Mouse (Mus musculus): ENCODE results near the gene 9330161L09Rik. TPM values are rescaled to one million over a fixed set of nuclear protein-coding genes. Genes with fewer than 3 reads are reported as not detected.

Gene 9330161L09Rik
- polyA plus RNA-seq, 1 experiment, result 1.2 TPM

GRCm38 (mm10) chr12:103370861-103371260, 36.8 kb downstream of the 9330161L09Rik start:
- WGBS, result 67% methylated on average over 4 of the region's 4 CpGs
- TF ChIP-seq CTCF (IDR thresholded peaks at IDR 0.05; ENCODE audit: insufficient read depth, low read length), result no peak
- TF ChIP-seq POLR2A (IDR thresholded peaks at IDR 0.05; ENCODE audit: borderline replicate concordance, extremely low read depth, low read depth, low read length), result no peak
- H3K4me1 ChIP-seq (ENCODE audit: control insufficient read depth, insufficient read depth, low read length), result no peaks in the 10 kb centered on the region
- DNase-seq, result no peak
- no peak overlapping the region for H3K4me3 ChIP-seq (replicated peaks; ENCODE audit: extremely low read depth, low read depth, low read length)

DNA sequence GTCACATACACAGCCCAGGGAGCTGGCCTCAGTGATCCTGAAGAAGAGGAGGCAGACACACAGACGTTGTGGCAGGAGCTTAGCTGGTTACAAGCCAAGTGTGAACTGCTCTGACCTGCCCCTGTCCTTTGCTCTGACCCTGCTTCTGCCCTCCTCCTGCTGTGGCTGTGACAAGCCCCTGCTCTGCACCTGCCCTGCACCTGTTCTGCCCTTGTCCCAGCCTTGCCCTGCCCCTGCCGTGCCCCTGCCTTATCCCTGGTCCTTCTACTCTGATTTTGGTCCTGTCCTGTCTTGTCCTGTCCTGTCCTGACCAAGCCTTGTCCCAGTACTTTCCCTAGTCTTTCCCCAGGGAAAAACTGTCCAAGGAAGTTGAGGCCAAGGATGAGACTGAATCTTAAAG, 38.8 kb downstream of the 9330161L09Rik start:
- Histone ChIP-seq H3K4me3 (replicated peaks; ENCODE audit: extremely low read depth, low read depth, low read length) (no peak overlapping the region), H3K4me1 (ENCODE audit: control insufficient read depth, insufficient read depth, low read length) (no peaks in the 10 kb centered on the region)
- DNase-seq, result no peak
- TF ChIP-seq POLR2A (IDR thresholded peaks at IDR 0.05; ENCODE audit: borderline replicate concordance, extremely low read depth, low read depth, low read length) (no peak), CTCF (IDR thresholded peaks at IDR 0.05; ENCODE audit: insufficient read depth, low read length) (no peak)
- 58% methylated on average over 2 of the region's 2 CpGs for WGBS

DNA sequence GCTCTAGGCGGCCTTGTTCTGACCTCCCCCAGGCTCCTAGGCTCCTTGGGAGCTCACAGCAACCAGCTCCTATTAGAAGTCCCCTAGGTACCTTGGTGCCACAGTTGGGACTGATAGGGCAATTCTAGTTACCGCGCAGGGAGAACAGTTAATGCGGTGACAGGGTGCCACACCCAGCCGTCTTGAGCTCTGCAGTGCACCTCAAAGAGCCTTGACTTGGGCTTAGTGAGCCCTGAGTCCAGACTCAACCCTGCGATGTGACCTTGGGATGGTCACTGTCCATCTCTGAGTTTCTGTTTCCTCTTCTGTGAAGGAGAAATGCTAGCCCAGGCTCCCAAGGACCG, 39.3 kb downstream of the 9330161L09Rik start:
- H3K4me1 ChIP-seq (ENCODE audit: control insufficient read depth, insufficient read depth, low read length), result no peaks in the 10 kb centered on the region
- WGBS, result 80% methylated on average over 7 of the region's 7 CpGs
- TF ChIP-seq POLR2A (IDR thresholded peaks at IDR 0.05; ENCODE audit: borderline replicate concordance, extremely low read depth, low read depth, low read length) (no peak), CTCF (IDR thresholded peaks at IDR 0.05; ENCODE audit: insufficient read depth, low read length) (no peak)
- H3K4me3 ChIP-seq (replicated peaks; ENCODE audit: extremely low read depth, low read depth, low read length), result no peak overlapping the region
- no peak for DNase-seq

GRCm38 (mm10) chr12:103367620-103368325, 39.8 kb downstream of the 9330161L09Rik start:
- WGBS, result 17% methylated on average over 18 of the region's 18 CpGs
- DNase-seq, result peak; percentile 61
- Histone ChIP-seq H3K4me1 (ENCODE audit: control insufficient read depth, insufficient read depth, low read length) (no peaks in the 10 kb centered on the region), H3K4me3 (replicated peaks; ENCODE audit: extremely low read depth, low read depth, low read length) (no peak overlapping the region)
- TF ChIP-seq CTCF (IDR thresholded peaks at IDR 0.05; ENCODE audit: insufficient read depth, low read length) (peak; percentile 59), POLR2A (IDR thresholded peaks at IDR 0.05; ENCODE audit: borderline replicate concordance, extremely low read depth, low read depth, low read length) (no peak)

GRCm38 (mm10) chr12:103367171-103367570, 40.4 kb downstream of the 9330161L09Rik start:
- no peak for DNase-seq
- TF ChIP-seq CTCF (IDR thresholded peaks at IDR 0.05; ENCODE audit: insufficient read depth, low read length) (no peak), POLR2A (IDR thresholded peaks at IDR 0.05; ENCODE audit: borderline replicate concordance, extremely low read depth, low read depth, low read length) (no peak)
- H3K4me3 ChIP-seq (replicated peaks; ENCODE audit: extremely low read depth, low read depth, low read length), result no peak overlapping the region
- WGBS, result 71% methylated on average over 2 of the region's 2 CpGs
- no peaks in the 10 kb centered on the region for H3K4me1 ChIP-seq (ENCODE audit: control insufficient read depth, insufficient read depth, low read length)

DNA sequence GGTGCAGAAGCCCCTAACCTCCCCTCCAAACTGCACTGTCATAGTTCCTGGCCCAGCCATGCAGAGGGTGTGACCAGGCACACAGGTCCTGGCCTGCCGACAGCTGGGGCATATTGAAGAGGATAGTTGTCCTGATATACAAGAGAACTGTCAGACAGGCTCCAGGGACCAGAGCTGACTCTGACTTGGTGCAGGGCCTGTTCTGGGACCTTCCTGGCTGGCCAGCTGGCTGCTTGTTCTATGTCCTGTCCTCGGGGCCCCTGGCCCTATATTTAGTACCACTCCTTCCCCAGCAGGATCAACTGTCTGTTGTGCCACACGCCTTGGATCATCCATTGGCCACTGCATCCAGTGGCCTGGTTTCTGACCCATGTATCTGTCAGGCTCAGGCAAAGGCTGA, 45.3 kb downstream of the 9330161L09Rik start:
- 63% methylated on average over 3 of the region's 3 CpGs for WGBS
- Histone ChIP-seq H3K4me3 (replicated peaks; ENCODE audit: extremely low read depth, low read depth, low read length) (no peak overlapping the region), H3K4me1 (ENCODE audit: control insufficient read depth, insufficient read depth, low read length) (no peaks in the 10 kb centered on the region)
- no peak for TF ChIP-seq POLR2A (IDR thresholded peaks at IDR 0.05; ENCODE audit: borderline replicate concordance, extremely low read depth, low read depth, low read length)
- no peak for TF ChIP-seq CTCF (IDR thresholded peaks at IDR 0.05; ENCODE audit: insufficient read depth, low read length)
- no peak for DNase-seq

- TF ChIP-seq CTCF (IDR thresholded peaks at IDR 0.05; ENCODE audit: insufficient read depth, low read length) (no peak), POLR2A (IDR thresholded peaks at IDR 0.05; ENCODE audit: borderline replicate concordance, extremely low read depth, low read depth, low read length) (no peak)
- Histone ChIP-seq H3K4me1 (ENCODE audit: control insufficient read depth, insufficient read depth, low read length) (no peaks in the 10 kb centered on the region), H3K4me3 (replicated peaks; ENCODE audit: extremely low read depth, low read depth, low read length) (no peak overlapping the region)
- WGBS, result 85% methylated on average over 17 of the region's 17 CpGs
- DNase-seq, result no peak
Measured at GRCm38 (mm10) chr12:103361539-103362307, 45.9 kb downstream of the 9330161L09Rik start.

DNA sequence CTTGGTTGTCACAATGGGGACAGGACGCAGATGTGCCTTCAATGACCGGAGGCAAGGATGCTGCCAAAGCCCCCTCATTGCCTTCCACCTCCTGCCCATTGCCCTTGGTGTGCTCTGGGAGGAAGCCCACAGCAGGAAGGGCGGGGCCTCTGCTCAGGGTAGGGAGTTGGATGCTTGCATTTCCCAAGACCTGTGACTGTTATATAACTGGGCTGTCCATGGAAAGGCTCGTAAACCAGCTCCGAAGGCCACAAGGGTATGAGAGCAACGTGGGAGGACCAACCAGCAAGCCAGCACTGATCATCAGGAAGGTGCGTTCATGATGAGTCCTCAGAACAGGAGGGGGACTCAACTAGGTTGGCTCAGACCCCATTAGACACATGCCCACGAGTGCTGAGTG, 46.8 kb downstream of the 9330161L09Rik start:
- H3K4me1 ChIP-seq (ENCODE audit: control insufficient read depth, insufficient read depth, low read length), result no peaks in the 10 kb centered on the region
- no peak overlapping the region for H3K4me3 ChIP-seq (replicated peaks; ENCODE audit: extremely low read depth, low read depth, low read length)
- TF ChIP-seq CTCF (IDR thresholded peaks at IDR 0.05; ENCODE audit: insufficient read depth, low read length) (no peak), POLR2A (IDR thresholded peaks at IDR 0.05; ENCODE audit: borderline replicate concordance, extremely low read depth, low read depth, low read length) (no peak)
- DNase-seq, result no peak
- WGBS, result 74% methylated on average over 8 of the region's 8 CpGs

- WGBS, result 62% methylated on average over 4 of the region's 4 CpGs
- no peak for TF ChIP-seq CTCF (IDR thresholded peaks at IDR 0.05; ENCODE audit: insufficient read depth, low read length)
- TF ChIP-seq POLR2A (IDR thresholded peaks at IDR 0.05; ENCODE audit: borderline replicate concordance, extremely low read depth, low read depth, low read length), result no peak
- DNase-seq, result no peak
Measured at GRCm38 (mm10) chr12:103358951-103359801, 48.4 kb downstream of the 9330161L09Rik start.

More at GRCm38 (mm10) chr12:103358951-103359801, 48.4 kb downstream of the 9330161L09Rik start:
- Histone ChIP-seq H3K4me1 (ENCODE audit: control insufficient read depth, insufficient read depth, low read length) (no peaks in the 10 kb centered on the region), H3K4me3 (replicated peaks; ENCODE audit: extremely low read depth, low read depth, low read length) (no peak overlapping the region)

Measured in lung, adult 2 months (tissue).